Mouse (Mus musculus) left cerebral cortex, adult 11 months (tissue): ENCODE measurements at regions not wholly inside any gene's neighbourhood (a gene's known extent, or its start where the extent isn't known, plus 50 kb on each side); places are given as distances from the start of the nearest gene placed in this dataset.

ENCODE experiments used
- DNase-seq: peaks from one replicate; pipeline ENCODE4 v3.0.0; 2022; ENCODE audit warnings: low spot score

DNA sequence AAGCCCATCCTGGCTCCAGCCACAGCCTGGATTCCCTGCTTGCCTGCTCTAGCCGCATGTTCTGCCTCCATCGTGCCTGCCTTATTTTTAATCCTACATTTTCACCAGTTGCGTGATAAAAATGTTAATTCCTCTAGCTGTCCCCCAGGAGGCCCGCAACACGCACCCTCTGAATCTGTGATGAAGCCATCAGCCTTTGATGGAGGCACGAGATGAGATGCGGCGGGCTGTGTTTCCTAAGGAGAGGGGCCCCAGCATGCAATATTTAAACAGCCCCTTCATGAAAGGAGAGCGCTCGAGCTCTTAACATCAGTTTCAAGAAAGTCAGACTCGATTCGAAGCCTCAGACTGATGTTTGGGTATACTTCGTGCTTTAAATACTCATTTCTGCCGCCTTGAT lies 76.3 kb downstream of the Nptx2 start:
- no peak for DNase-seq

DNA sequence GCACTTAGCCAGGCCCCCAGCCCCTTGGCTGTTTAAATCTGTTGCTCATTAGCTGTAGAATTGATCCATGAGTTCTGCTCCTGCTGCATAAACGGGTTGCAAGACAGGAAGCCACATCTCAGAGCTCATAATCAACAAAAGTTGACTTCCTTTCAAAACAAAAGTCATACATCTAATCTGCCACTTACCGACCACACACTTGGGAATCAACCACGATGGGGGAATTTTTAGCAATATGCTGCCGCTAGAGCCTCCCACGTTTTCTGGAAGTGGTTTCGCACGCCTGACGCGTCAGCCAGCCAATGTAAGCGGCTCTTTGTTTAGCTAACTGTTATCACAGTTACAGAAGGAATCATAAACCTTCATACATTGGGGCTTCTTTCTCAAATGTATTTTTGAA lies 77.7 kb downstream of the Nptx2 start:
- no peak for DNase-seq

DNA sequence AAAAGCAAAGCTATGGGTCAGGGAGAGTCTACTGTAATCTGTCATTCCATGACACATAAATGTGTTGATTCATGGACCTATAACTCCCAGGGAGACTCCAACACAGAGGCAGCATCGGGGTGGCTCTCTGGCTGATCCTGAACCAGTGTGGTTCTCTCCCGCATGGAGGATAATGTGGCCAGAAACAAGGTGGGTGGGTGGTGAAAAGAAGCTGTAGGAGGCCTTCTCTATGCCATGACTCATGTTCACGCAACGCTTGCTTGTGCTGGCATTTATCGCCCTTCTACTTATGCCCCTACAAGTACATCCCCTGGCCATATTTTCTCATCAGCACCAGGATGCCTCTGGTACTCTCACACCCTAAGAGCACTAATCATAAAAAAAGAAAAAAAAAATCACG lies 86.6 kb downstream of the Nptx2 start:
- DNase-seq: no peak

DNA sequence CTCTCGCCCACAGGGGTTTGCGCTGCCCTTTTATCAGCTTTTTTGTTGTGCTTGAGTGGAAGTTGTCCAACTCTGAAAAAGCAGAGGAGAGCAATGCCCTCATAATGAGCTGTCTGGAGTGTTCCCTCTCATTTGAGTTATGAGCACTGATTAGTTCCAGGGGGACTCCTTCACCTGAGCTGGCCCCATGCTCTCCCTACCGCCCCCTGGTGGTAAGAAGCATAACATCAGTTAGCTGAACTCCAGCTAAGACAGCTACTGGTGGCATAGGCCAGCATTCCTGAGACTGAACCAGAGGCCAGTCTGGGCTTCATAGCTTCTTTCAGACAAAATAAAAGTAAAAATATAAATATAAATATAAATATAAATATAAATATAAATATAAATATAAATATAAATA lies 92.9 kb downstream of the Nptx2 start:
- DNase-seq: no peak

GRCm38 (mm10) chr5:144639639-144640038 lies 93.9 kb downstream of the Nptx2 start:
- no peak for DNase-seq

GRCm38 (mm10) chr5:144642766-144643165 lies 97.1 kb downstream of the Nptx2 start:
- DNase-seq: no peak

DNA sequence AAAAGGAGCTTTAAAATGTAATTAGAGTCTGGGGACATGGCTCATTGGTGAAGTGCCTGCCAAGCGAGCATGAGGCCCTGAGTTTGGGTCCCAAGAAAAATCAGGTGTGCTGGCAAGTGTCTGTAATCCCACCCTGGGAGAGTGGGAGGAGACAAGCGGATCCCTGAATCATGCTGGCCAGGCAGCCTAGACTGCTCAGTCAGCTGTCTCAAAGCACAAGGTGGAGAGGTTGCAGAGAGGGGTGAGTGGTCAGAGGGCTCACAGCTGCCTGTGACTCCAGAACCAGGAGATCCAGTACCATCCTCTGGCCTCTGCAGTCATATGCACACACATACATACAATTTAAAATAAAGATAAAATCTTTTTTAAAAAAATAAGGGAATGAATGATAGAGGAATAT lies 97.7 kb downstream of the Nptx2 start:
- DNase-seq: no peak

GRCm38 (mm10) chr5:144645367-144645766 lies 99.7 kb downstream of the Nptx2 start:
- DNase-seq: no peak

DNA sequence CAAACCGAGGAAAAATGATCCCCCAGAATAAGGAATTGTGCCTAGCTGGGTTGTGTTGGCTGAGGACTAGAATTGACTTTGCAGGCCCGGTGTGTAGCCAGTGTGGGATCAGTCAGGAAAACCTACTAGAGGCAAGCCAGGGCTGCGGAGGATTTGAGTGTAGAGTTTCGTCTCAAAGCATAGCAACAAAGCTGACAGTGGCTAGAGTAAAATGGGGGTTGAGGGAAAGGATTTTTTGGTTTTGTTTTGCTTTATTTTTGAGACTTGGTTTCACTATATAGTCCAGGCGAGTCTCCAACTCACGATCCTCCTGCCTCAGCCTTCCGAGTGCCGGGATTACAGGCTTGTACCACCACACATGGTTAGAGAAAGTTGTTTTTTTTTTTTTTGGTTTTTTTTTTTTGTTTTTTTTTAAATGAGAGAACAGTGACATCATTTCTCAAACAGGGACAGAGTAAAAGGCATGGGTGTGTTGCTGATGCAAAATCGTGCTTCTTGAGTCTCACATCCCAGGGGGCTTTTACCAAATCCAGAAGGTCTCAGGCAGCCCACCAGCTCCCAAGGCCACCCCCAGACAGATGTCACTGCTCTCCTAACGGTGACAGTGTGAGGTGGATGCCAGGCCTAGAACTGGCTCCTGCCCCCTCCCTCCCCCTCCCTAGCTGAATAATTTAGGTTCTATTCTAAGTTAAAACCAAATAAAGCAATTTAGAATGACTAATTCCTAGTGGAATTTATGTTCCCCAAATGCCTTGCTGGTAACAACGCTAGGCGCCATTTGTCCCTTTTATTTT lies 101.8 kb downstream of the Nptx2 start:
- DNase-seq: peak; percentile 38

DNA sequence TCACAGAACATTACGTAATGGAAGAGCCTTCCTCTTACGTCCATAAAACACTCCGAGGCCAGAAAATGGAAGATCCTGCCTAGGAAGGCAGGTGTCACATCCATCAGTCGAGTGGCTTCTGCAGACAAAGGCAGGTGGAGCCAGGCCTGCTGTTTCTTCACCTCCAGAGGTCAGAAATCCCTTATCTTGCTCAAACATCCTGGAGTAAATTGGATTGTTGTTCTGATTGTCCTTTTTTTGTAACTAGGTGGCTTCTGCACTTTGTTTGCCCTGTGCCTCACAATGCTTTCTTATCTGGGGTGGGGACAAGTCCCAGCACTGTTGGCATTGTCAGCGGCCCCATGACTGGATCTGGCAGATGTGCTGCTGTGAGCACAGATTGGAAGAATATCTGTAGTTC lies 106.5 kb downstream of the Nptx2 start:
- no peak for DNase-seq

DNA sequence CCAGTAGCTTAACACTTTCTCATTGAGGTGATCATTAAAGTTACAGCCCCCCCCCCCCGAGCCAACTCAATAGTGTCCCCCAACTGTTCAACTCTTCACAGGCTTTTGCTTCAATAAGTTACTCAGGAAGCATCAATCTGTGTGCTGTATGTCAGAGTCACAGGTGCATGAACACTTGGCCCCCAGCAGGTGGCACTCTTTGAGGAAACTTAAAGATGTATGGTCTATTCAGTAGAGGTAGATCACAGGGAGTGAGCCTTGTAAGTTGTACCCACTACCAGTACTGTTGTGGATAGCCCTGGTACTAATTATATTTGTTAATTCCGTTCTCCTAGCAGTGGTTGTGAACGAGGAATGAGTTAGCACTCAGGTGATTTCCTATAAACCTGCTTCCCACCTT lies 99.6 kb downstream of the Tmem130 start:
- no peak for DNase-seq

- no peak for DNase-seq
Measured at GRCm38 (mm10) chr5:144663981-144664380, 97.6 kb downstream of the Tmem130 start.

DNA sequence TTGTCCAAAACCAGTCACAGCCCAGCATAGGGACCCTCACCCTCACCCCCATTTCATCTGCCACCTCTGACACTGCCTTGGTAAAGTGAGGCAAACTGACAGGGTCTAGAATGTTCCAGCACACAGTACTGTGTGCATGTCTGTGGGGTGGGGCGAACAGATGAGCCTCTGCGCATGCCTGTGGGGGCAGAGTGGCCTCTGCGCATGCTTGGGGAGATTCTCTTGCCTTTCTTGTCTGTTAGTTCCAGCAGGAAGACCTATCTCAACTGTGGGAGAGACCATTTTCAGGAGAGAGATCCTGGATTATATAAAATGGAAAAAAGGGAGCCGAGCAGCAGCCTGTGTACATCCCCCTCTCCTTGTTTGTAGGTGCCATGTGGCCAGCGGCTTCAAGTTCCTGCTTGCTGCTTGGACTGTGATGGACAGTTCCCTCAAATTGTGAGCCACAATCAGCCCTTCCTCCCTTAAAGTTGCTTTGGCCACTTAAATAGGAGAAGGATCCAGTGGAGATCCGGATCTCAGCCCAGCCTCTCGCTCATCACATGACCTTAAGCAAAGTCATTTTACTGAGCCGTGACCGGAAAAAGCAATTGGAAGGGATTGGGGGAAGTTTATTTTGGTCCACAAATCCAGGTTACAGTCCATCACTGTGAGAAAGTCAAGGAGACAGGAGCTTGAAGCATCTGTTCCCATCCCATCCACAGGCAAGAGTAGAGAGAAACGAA lies 96.9 kb downstream of the Tmem130 start:
- DNase-seq: no peak

GRCm38 (mm10) chr5:144668060-144668459 lies 93.6 kb downstream of the Tmem130 start:
- DNase-seq: no peak

DNA sequence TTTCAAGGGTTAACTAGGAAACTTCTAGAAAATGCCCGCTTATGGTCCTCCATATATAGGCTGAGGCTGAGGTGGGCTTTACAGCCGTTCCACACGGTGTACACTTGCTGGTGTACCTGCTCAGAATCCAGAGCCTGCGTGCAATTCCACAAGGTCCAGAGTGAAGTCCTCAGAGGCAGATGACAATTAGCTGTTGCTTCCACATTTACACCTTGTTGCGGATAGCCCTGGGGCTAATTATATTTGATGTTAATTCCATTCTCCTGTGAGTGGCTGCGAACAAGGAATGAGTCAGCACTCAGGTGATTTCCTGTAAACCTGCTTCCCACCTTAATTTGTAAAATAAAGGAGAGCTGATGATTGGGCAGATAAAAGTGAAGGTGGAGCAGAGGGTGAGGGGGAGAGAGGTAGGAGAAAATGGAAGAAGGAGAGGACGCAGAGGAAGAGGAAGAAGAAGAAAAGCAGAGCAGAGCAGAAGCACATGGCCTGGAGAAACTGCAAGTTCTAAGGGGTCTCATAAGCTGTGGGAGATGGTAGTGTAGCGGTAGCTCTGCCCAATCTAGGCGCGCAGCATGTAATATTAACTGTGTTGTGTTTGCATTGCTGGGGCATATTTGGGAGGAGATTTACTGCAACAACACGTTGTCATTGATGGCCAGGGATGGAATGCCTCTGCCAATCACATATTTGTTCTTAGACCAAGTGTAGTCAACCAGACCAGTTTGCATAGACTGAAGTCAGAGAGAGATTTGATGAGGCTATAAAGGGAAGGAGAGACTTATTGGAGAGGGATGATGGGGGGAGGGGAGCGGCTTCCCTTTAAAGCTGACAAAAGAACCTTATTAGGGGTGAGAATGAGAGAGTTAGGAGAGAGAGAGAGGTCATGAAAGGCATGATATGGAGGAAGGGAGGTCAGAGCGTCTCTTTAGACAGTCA lies 82.5 kb downstream of the Tmem130 start:
- no peak for DNase-seq

- DNase-seq: no peak
Measured at GRCm38 (mm10) chr5:144684184-144684583, 77.4 kb downstream of the Tmem130 start.
